Mouse (Mus musculus): Measurements from ENCODE around the gene Hoxd10.

Hoxd10 gene

GRCm38 (mm10) chr2:74691022-74691951 is at the start of gene Hoxd10:
Hoxd10 (plus strand) TSS chr2:74691924.
- DNase-seq (ENCODE audit: low spot score) = peak; percentile 83

GRCm38 (mm10) chr2:74642431-74642830 is 49.3 kb upstream of the Hoxd10 start:
- no peak for DNase-seq (ENCODE audit: low spot score)

GRCm38 (mm10) chr2:74645631-74646030 is 46.1 kb upstream of the Hoxd10 start:
- DNase-seq (ENCODE audit: low spot score) = no peak

- no peak for DNase-seq (ENCODE audit: low spot score)
Measured at GRCm38 (mm10) chr2:74647082-74647864, 44.5 kb upstream of the Hoxd10 start.

- DNase-seq (ENCODE audit: low spot score) = no peak
Measured at GRCm38 (mm10) chr2:74652996-74653340, 38.8 kb upstream of the Hoxd10 start.

GRCm38 (mm10) chr2:74653781-74654535 is 37.8 kb upstream of the Hoxd10 start:
- no peak for DNase-seq (ENCODE audit: low spot score)

- no peak for DNase-seq (ENCODE audit: low spot score)
Measured at GRCm38 (mm10) chr2:74654743-74655419, 36.8 kb upstream of the Hoxd10 start.

GRCm38 (mm10) chr2:74655420-74655781 is 36.3 kb upstream of the Hoxd10 start:
- DNase-seq (ENCODE audit: low spot score) = peak; percentile 71

- peak; percentile 28 for DNase-seq (ENCODE audit: low spot score)
Measured at GRCm38 (mm10) chr2:74655821-74656631, 35.7 kb upstream of the Hoxd10 start.

GRCm38 (mm10) chr2:74656632-74657021 is 35.1 kb upstream of the Hoxd10 start:
- no peak for DNase-seq (ENCODE audit: low spot score)

- peak; percentile 7 for DNase-seq (ENCODE audit: low spot score)
Measured at GRCm38 (mm10) chr2:74657251-74658023, 34.3 kb upstream of the Hoxd10 start.

- no peak for DNase-seq (ENCODE audit: low spot score)
Measured at GRCm38 (mm10) chr2:74658024-74658666, 33.6 kb upstream of the Hoxd10 start.

GRCm38 (mm10) chr2:74658667-74659371 is 32.9 kb upstream of the Hoxd10 start:
- DNase-seq (ENCODE audit: low spot score) = peak; percentile 6

GRCm38 (mm10) chr2:74659507-74660005 is 32.2 kb upstream of the Hoxd10 start, which contains the start of gene Evx2:
Evx2 (minus strand) TSS chr2:74659557.
- no peak for DNase-seq (ENCODE audit: low spot score)

GRCm38 (mm10) chr2:74660421-74661375 is 31.0 kb upstream of the Hoxd10 start:
- DNase-seq (ENCODE audit: low spot score) = no peak

GRCm38 (mm10) chr2:74661685-74662084 is 30.0 kb upstream of the Hoxd10 start:
- DNase-seq (ENCODE audit: low spot score) = peak; percentile 39

- peak; percentile 65 for DNase-seq (ENCODE audit: low spot score)
Measured at GRCm38 (mm10) chr2:74663291-74663925, 28.3 kb upstream of the Hoxd10 start.

All from urinary bladder, postnatal 14 days (tissue).